Mouse (Mus musculus) forebrain, embryonic 11.5 days (tissue): ENCODE measurements around the gene Uba52. TPM values are rescaled to one million over a fixed set of nuclear protein-coding genes. Genes with fewer than 3 reads are reported as not detected.
"Not testable (repeated sequence)": the region's sequence is repeated elsewhere in the genome, so short reads cannot be mapped to it uniquely, and the experiment has no call there.

Experiments
- ATAC-seq: fragments of 200-750 bp; cut with Nextera tagmentation; replicated peaks from 2 replicates; pipeline ENCODE4 v1.8.0; 2017; ENCODE audit warnings: moderate TSS enrichment; ENCODE audit not compliant: low FRiP score
- DNase-seq: peaks from one replicate; pipeline ENCODE4 v3.0.0-alpha.2; 2017; ENCODE audit warnings: low spot score
- H3K27ac ChIP-seq: fragments of 300-500 bp; sonication (generic); 2 replicates; pipeline ENCODE4 v1.5.1; 2014; ENCODE audit warnings: low read depth, low read length
- H3K27me3 ChIP-seq: fragments of 300-500 bp; sonication (generic); 2 replicates; pipeline ENCODE4 v1.6.1; 2014; ENCODE audit warnings: mild to moderate bottlenecking, low read length, mixed read lengths; ENCODE audit not compliant: control insufficient read depth, insufficient read depth
- H3K36me3 ChIP-seq: fragments of 300-500 bp; sonication (generic); 2 replicates; pipeline ENCODE4 v1.6.1; 2014; ENCODE audit warnings: mild to moderate bottlenecking, low read length, moderate library complexity, mixed read lengths; ENCODE audit not compliant: control insufficient read depth, insufficient read depth
- H3K4me1 ChIP-seq: fragments of 300-500 bp; sonication (generic); replicated peaks from 2 replicates; pipeline ENCODE4 v1.6.1; 2014; ENCODE audit warnings: low read length, mixed read lengths; ENCODE audit not compliant: control insufficient read depth, insufficient read depth
- H3K4me2 ChIP-seq: fragments of 300-500 bp; sonication (generic); 2 replicates; pipeline ENCODE4 v1.6.1; 2014; ENCODE audit warnings: low read depth, mild to moderate bottlenecking, low read length, moderate library complexity, mixed read lengths; ENCODE audit not compliant: severe bottlenecking
- H3K4me3 ChIP-seq: fragments of 300-500 bp; sonication (generic); 2 replicates; pipeline ENCODE4 v1.5.1; 2014; ENCODE audit warnings: low read depth, low read length
- H3K9ac ChIP-seq: fragments of 300-500 bp; sonication (generic); 2 replicates; pipeline ENCODE4 v1.6.1; 2014; ENCODE audit warnings: low read length
- H3K9me3 ChIP-seq: fragments of 300-500 bp; sonication (generic); 2 replicates; pipeline ENCODE4 v1.6.1; 2016; ENCODE audit warnings: low read length, mixed read lengths; ENCODE audit not compliant: control insufficient read depth
- WGBS: fragments of 180-500 bp; shearing (Covaris S2); extraction: QIAGEN DNeasy Blood & Tissue Kit; methylation state at CpG from one replicate; pipeline ENCODE4 v1.1.7; 2014; 5-methylcytosine and 5-hydroxymethylcytosine counted together
- polyA plus RNA-seq: library from polyadenylated mRNA; unstranded; fragments of >200 nt; fragmentation: Nextera tagmentation; extraction: Ambion mirVana; gene quantifications from 2 replicates; pipeline ENCODE4 v1.2.1, GENCODE M21; 2014

Uba52 gene
- polyA plus RNA-seq, 1 experiment from 2014 or later = 715 TPM

DNA sequence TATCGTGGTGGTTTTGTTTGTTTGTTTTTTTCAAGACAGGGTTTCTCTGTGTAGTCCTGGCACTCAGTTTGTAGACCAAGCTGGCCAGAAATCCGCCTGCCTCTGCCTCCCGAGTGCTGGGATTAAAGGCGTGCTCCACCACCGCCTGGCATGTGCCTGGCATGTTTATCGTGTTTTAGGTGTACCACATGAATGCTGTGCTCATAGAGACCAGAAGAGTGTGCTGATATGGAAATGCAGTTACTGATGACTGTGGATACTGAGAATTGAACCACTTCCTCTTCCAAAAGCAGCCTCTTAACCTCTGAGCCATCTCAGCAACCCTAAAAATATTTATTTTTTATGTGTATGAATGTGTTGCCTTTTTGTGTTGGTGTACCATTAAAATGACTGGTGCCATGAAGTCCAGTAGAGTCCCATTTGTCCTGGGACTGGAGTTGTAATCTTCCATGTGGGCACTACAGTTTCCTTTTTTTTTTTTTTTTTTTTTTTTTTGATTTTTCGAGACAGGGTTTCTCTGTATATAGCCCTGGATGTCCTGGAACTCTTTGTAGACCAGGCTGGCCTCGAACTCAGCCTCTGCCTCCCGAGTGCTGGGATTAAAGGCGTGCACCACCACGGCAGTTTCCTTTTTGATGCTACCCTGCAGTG lies 1.8 kb upstream of the Uba52 start:
- H3K27me3 ChIP-seq = no peaks in the 10 kb centered on the region
- H3K9ac ChIP-seq = no peak overlapping the region
- H3K4me2 ChIP-seq = 0 out of 2 replicates have a peak overlapping the region, but pooled peaks have one; percentile 11
- no peak overlapping the region for H3K27ac ChIP-seq
- H3K4me3 ChIP-seq = no peak overlapping the region
- H3K36me3 ChIP-seq = peaks cover 11% of the 10 kb centered on the region; the same call in 1 of the 2 replicates
- no peak for DNase-seq
- H3K9me3 ChIP-seq = no peaks in the 10 kb centered on the region
- H3K4me1 ChIP-seq = peaks cover 12% of the 10 kb centered on the region; the same call in 1 of the 2 replicates
- no peak for ATAC-seq
- 92% methylated on average over 11 of the region's 11 CpGs for WGBS

- no peak overlapping the region for H3K27ac ChIP-seq
- no peak overlapping the region for H3K9ac ChIP-seq
- H3K4me2 ChIP-seq = 0 out of 2 replicates have a peak overlapping the region, but pooled peaks have one; percentile 11
- WGBS = 89% methylated on average over 2 of the region's 2 CpGs
- peaks cover 12% of the 10 kb centered on the region; the same call in 1 of the 2 replicates for H3K36me3 ChIP-seq
- DNase-seq (no peak), ATAC-seq (no peak)
- H3K9me3 ChIP-seq = no peaks in the 10 kb centered on the region
- H3K27me3 ChIP-seq = no peaks in the 10 kb centered on the region
- no peak overlapping the region; the same call in 1 of the 2 replicates for H3K4me3 ChIP-seq
- H3K4me1 ChIP-seq = peaks cover 12% of the 10 kb centered on the region; the same call in 1 of the 2 replicates
Measured at GRCm38 (mm10) chr8:70511770-70512169, 1.2 kb upstream of the Uba52 start.

DNA sequence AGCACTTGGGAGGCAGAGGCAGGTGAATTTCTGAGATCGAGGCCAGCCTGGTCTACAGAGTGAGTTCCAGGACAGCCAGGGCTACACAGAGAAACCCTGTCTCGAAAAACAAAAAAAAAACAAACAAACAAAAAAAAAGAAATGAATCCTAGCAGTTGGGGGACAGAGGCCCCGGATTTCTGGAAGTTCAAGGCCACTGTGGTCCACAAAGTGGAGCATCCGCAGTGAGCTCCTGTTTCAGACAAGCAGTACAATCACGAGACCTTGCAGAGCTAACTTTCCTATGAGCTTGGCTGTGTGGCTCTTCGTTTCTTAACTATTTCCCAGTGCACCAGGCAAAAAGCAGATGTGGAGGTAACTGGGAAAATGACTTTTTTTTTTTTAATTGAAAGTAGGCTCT lies 573 bp upstream of the Uba52 start:
- Histone ChIP-seq H3K4me3 (peak overlapping the region; percentile 98), H3K4me2 (peak overlapping the region; percentile 76; the same call in 1 of the 2 replicates), H3K9ac (peak overlapping the region; percentile 97), H3K36me3 (peaks cover 12% of the 10 kb centered on the region; the same call in 1 of the 2 replicates), H3K4me1 (peaks cover 12% of the 10 kb centered on the region; the same call in 1 of the 2 replicates)
- WGBS = 86% methylated on average over 6 of the region's 6 CpGs
- DNase-seq, H3K27me3 ChIP-seq, H3K27ac ChIP-seq, ATAC-seq, H3K9me3 ChIP-seq: not testable (repeated sequence)

DNA sequence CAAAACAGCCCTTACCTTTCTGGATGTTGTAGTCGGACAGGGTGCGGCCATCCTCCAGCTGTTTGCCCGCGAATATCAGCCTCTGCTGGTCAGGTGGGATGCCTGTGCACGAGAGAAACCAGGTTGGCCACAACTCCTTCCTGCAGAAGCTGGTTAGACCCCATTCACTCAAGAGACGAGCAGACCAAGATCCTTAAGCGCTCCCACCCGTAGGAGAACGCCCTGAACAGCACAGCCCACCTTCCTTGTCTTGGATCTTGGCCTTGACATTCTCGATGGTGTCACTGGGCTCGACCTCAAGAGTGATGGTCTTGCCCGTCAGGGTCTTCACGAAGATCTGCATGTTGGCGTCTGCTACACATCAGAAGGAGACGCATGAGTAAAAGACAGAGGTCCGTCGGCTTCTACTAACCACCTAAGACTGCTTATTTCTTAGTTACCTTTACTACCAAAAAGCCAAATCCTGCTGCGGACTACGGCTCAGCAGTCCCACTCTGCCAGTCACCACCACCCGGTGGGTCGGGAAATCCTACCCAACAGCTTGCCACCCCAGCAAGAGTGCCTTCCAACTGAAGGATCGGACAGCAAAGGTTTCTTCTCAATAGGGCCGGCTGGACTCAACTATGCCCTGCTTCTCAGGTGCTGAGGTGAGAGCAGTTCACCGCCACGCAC lies 1.2 kb downstream of the Uba52 start:
- peak overlapping the region; percentile 93; the same call in 1 of the 2 replicates for H3K27ac ChIP-seq
- DNase-seq = no peak
- no peak for ATAC-seq
- H3K9ac ChIP-seq = peak overlapping the region; percentile 97
- H3K4me3 ChIP-seq = peak overlapping the region; percentile 98
- no peaks in the 10 kb centered on the region for H3K27me3 ChIP-seq
- no peaks in the 10 kb centered on the region for H3K9me3 ChIP-seq
- peak overlapping the region; percentile 76 for H3K4me2 ChIP-seq
- 14% methylated on average over 25 of the region's 25 CpGs for WGBS
- peaks cover 16% of the 10 kb centered on the region for H3K4me1 ChIP-seq
- H3K36me3 ChIP-seq = peaks cover 12% of the 10 kb centered on the region; the same call in 1 of the 2 replicates

GRCm38 (mm10) chr8:70507027-70507393 lies 3.6 kb downstream of the Uba52 start:
- Histone ChIP-seq H3K27ac (no peak overlapping the region), H3K9ac (no peak overlapping the region), H3K4me1 (peaks cover 20% of the 10 kb centered on the region), H3K4me3 (no peak overlapping the region), H3K4me2 (no peak overlapping the region), H3K36me3 (peaks cover 7% of the 10 kb centered on the region; the same call in 1 of the 2 replicates), H3K27me3 (peaks cover 17% of the 10 kb centered on the region), H3K9me3 (no peaks in the 10 kb centered on the region)
- WGBS = 66% methylated on average over 5 of the region's 5 CpGs
- DNase-seq (no peak), ATAC-seq (no peak)

GRCm38 (mm10) chr8:70506328-70507026 lies 4.1 kb downstream of the Uba52 start, which contains the start of gene Rex1bd:
Rex1bd (minus strand) TSS chr8:70506752.
- ATAC-seq = peak; percentile 87
- Histone ChIP-seq H3K4me3 (peak within 1 kb of the TSS; percentile 62), H3K27me3 (peaks cover 22% of the 10 kb centered on the region), H3K4me1 (peaks cover 18% of the 10 kb centered on the region), H3K36me3 (peaks cover 7% of the 10 kb centered on the region; the same call in 1 of the 2 replicates), H3K27ac (peak within 1 kb of the TSS; percentile 73), H3K9me3 (no peaks in the 10 kb centered on the region), H3K9ac (peak within 1 kb of the TSS; percentile 83), H3K4me2 (peak within 1 kb of the TSS; percentile 76)
- DNase-seq = peak; percentile 97
- WGBS = 2% methylated on average over 40 of the region's 40 CpGs

DNA sequence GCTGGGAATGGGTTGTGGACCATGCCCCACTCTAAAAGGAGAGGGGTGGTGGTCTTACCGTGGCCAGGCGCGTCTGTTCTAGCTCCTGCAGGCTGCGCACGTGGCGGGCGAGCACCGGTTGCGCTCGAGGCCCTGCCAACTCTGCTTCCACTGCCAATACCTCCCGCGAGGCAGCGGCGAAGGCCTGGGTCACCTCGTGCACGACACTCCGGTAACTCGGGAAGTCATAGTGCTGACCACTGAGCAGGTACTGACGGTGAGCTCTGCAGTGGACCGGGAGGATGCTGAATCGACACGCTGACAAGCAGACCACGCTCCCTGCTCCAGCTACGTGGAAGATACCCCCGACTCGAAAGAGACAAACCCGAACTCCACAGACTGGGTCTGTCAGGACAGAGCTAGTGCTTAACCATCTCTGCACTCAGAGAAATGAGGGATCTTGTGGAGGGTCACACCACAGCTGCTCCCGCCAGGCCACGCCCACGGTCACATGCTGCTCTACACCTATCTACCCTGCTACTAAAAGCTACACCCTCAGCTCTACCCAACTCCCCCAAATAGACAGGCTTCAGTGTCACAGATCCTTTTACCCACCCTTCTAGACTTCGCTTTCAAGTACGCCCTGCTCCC lies 4.8 kb downstream of the Uba52 start:
- peak overlapping the region; percentile 83 for H3K9ac ChIP-seq
- peak overlapping the region; percentile 73 for H3K27ac ChIP-seq
- H3K9me3 ChIP-seq = no peaks in the 10 kb centered on the region
- peak overlapping the region; percentile 76 for H3K4me2 ChIP-seq
- peaks cover 29% of the 10 kb centered on the region for H3K27me3 ChIP-seq
- H3K4me3 ChIP-seq = peak overlapping the region; percentile 62
- peaks cover 18% of the 10 kb centered on the region for H3K4me1 ChIP-seq
- ATAC-seq (peak; percentile 25; the same call in 1 of the 2 replicates), DNase-seq (no peak)
- 37% methylated on average over 32 of the region's 32 CpGs for WGBS
- H3K36me3 ChIP-seq = peaks cover 7% of the 10 kb centered on the region; the same call in 1 of the 2 replicates

GRCm38 (mm10) chr8:70504851-70505250 lies 5.8 kb downstream of the Uba52 start:
- 69% methylated on average over 3 of the region's 3 CpGs for WGBS
- Histone ChIP-seq H3K9ac (no peak overlapping the region), H3K27me3 (peaks cover 38% of the 10 kb centered on the region), H3K4me2 (no peak overlapping the region), H3K4me1 (peaks cover 18% of the 10 kb centered on the region), H3K27ac (no peak overlapping the region), H3K9me3 (no peaks in the 10 kb centered on the region), H3K4me3 (no peak overlapping the region), H3K36me3 (peaks cover 7% of the 10 kb centered on the region; the same call in 1 of the 2 replicates)
- ATAC-seq (no peak), DNase-seq (peak; percentile 85)
